ENCODE assay signal across 9 mouse cellular contexts in genomic region chr10:70496938-70497337, GRCm38 (mm10). TPM values are rescaled to one million over a fixed set of nuclear protein-coding genes. Genes with fewer than 3 reads are reported as not detected.
DNase-seq lines count a peak whose midpoint lies in the region; ATAC-seq lines count a peak whose summit lies in the region.
"Had no signal": no experiment of that assay in that cellular context is flagged by ENCODE, and none has a peak within 500 bp of the region (broad histone marks: within the 10 kb centered on the region; RNA-seq: fewer than 3 reads in every experiment).

No protein-coding gene starts in this region.

- H3K4me1 ChIP-seq in heart, embryonic 12.5 days (replicated peaks): peaks cover 8% of the 10 kb centered on the region

- peaks cover 7% of the 10 kb centered on the region for H3K9me3 ChIP-seq in heart, embryonic 12.5 days (replicated peaks)

- H3K4me3 ChIP-seq in heart, embryonic 12.5 days: no peak overlapping the region
- H3K4me3 ChIP-seq: erythroblast, embryonic 14.5 days had no signal

- no peak for ATAC-seq in heart, embryonic 12.5 days (ENCODE audit: insufficient number of reproducible peaks, low FRiP score)
- no peak for ATAC-seq in inflammation-experienced regulatory T-cells, adult 6 months

- no peaks in the 10 kb centered on the region for H3K27me3 ChIP-seq in heart, embryonic 12.5 days (replicated peaks)

- H3K4me2 ChIP-seq in heart, embryonic 12.5 days: no peak overlapping the region

- H3K36me3 ChIP-seq in heart, embryonic 12.5 days: peaks cover 5% of the 10 kb centered on the region; the same call in 1 of the 2 replicates

- no peak overlapping the region for H3K9ac ChIP-seq in heart, embryonic 12.5 days

- intact Hi-C loops in left cerebral cortex, postnatal 14 days (cut with DNase I): no loop called here

- H3K27ac ChIP-seq in heart, embryonic 12.5 days (ENCODE audit: poor library complexity, severe bottlenecking): no peak overlapping the region

- DNase-seq in heart, adult 18-20 months: peak; percentile 78 to 81
- peak; percentile 87 for DNase-seq in 3T3-L1 (ENCODE audit: low read depth, low spot score)
- DNase-seq in gastrocnemius, adult 18-20 months (ENCODE audit: low spot score): peak; percentile 75
- DNase-seq in kidney, postnatal 14 days: peak; percentile 64
- DNase-seq in left cerebral cortex, postnatal 14 days (ENCODE audit: low spot score in 2 of 2): no peak
- no peak for DNase-seq in layer of hippocampus, postnatal 36 days

RNA-seq across cellular contexts. Expression of gene Fam13c, which starts 56.7 kb away (rescaled TPM):
- 1 to 10 TPM; 3.9 to 5.3 TPM for total RNA-seq in heart, adult 18-20 months (2021)
- polyA plus RNA-seq in heart, embryonic 12.5 days (2016; fragmentation: Nextera tagmentation; extraction: Ambion mirVana): 10.0 TPM in 2 replicates
- 1 to 10 TPM; 4.6 to 6.3 TPM for total RNA-seq in gastrocnemius, adult 18-20 months (2021)
- 10 to 100 TPM; 46.9 to 50.9 TPM for total RNA-seq in left cerebral cortex, postnatal 14 days (2021)
- total RNA-seq in layer of hippocampus, postnatal 36 days (2021): 10 to 100 TPM; 88.2 to 88.8 TPM
- polyA plus RNA-seq in inflammation-experienced regulatory T-cells, adult 6 months (2017; shearing (Covaris generic)): not detected
- polyA plus RNA-seq: erythroblast, embryonic 14.5 days had no signal

Comparison
In these comparisons a context has a peak if more than half of its experiments do, and no peak if none do; other contexts are left out.
1. DNase-seq: peak in heart, adult 18-20 months (2 of 2), 3T3-L1 (single experiment), gastrocnemius, adult 18-20 months (single experiment) and kidney, postnatal 14 days (single experiment); none in left cerebral cortex, postnatal 14 days (0 of 2) and layer of hippocampus, postnatal 36 days (0 of 2).
2. RNA of gene Fam13c, which starts 56.7 kb away (total RNA-seq): 88.2 to 88.8 TPM in layer of hippocampus, postnatal 36 days and 46.9 to 50.9 TPM in left cerebral cortex, postnatal 14 days; 4.6 to 6.3 TPM in gastrocnemius, adult 18-20 months and 3.9 to 5.3 TPM in heart, adult 18-20 months; every median in the first group is over 4 times any median in the second.